Mouse (Mus musculus) A20 (cell line): ENCODE data around the gene Olfr49.

ENCODE experiments used
- DNase-seq: peaks from one replicate; pipeline ENCODE4 v3.0.0-alpha.2; 2011; ENCODE audit warnings: low read depth, low spot score

The Olfr49 gene

DNA sequence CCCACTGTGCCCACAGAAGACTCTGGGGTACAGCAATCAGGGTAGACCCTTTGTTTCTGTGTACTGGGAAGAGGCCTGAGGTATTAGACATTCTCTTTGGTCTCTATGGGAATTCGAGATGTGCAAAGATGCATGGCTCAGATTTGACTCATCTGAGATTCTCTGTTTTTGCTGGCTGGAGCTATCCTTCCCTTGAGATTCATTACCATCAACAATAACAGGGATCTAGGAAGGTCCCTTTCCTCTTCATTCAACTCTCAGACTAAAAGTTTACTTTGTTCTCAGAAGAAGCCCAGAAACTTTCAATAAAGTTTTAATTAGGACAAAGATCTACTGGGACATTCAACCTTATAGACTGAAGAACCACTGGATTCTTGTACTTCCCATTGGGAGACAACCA is at the start of gene Olfr49:
Gene Olfr49 (minus strand): TSS at position 101 of the 400 bp plus-strand sequence.
- DNase-seq = no peak

GRCm38 (mm10) chr14:54333452-54334189 is 48.9 kb upstream of the Olfr49 start:
- DNase-seq = no peak

DNA sequence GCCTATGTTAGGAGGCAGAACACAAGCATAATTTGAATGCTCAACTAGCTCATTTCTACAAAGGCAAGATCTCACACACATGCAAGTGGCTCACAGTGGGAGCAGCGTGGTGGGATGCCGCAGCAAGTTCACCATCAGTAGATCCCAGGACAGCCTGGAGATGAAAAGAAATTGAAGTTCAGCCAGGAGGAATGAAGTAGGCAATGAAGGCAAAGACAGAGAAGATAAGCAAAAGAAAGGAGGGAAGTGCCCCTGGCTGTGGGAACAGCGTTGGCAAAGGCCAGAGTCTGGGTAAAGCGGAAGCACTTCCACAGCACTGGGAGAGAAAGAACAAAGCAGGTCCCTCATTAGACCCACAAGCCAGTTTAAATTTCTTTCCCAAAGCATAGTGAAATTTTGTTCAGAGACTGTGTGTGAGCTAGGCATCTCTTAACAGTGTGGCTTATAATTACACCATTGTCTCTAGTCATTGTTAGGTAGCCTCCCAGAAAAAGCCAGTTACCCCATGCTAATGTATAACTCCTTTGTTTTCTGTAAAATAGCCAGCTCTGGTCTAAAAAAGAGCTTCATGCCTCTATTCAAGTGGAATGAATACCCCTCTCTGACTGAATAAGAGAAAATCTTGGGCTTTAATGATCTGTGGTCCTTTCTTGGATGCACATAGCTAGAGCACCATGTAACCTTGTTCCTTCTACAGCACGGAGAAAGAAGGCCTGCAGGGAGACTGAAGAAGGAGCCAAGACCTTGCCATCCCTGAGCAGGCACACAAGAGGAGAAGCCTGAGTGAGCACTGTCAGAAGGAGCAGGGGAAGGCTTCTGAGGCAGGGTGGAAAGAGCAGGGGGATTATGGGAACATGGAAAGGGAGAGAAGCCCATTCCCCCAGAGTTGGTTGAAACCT is 47.7 kb upstream of the Olfr49 start:
- DNase-seq = no peak

DNA sequence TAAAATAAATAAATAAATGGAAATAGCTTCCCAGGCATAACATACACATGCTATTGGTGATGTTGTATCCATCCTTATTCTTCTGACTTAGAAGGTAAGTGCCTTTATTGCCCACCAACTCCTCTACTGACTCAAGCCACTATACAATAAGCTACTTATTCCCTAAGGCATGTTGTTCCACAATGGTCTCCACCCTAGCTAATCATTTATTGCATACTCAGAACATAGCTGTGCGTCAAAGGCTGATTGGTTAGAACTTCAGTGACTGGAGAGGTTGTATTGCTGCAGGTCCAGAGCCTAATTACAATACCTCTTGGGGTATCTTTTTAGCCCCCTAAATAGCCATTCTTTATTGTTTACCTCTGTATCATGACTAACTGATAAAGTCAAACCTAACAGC is 46.4 kb upstream of the Olfr49 start:
- DNase-seq = no peak

- no peak for DNase-seq
Observed at GRCm38 (mm10) chr14:54329201-54329600, 44.5 kb upstream of the Olfr49 start.

DNA sequence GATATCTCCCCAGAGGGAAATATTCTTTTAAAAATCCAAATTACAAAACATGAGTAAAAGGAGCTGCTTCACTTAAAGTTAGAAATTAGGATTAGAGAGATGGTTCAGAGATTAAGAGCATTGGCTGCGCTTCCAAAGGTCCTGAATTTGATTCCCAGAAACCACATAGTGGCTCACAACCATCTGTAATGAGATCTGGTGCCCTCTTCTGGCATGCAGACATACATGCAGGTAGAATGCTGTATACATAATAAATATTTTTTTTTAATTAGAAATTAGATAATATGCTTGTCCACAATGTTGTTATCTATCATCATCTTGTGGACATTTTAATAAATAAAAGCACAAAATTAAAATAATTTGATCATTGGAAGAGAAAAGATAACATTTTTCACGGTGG is 43.8 kb upstream of the Olfr49 start:
- peak; percentile 39 for DNase-seq

DNA sequence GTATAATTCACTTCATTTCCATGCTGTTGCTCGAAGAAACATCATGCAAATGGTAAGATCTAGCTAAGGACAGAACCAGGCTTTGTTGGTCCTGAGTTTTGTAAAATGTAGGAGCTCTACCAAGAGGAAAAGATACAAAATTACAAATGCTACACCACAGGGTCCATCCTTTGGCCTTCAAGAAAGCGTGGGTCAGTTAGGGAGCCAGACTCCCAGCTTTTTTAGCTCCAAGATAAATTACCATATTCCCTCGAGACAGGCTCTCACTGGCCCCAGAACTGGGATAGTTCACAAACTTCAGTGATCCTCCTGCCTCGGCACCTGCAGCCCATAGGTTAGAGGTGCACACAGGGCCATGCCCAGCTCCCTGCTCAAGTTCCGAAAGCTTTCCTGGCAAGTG is 39.7 kb upstream of the Olfr49 start:
- DNase-seq = no peak

DNA sequence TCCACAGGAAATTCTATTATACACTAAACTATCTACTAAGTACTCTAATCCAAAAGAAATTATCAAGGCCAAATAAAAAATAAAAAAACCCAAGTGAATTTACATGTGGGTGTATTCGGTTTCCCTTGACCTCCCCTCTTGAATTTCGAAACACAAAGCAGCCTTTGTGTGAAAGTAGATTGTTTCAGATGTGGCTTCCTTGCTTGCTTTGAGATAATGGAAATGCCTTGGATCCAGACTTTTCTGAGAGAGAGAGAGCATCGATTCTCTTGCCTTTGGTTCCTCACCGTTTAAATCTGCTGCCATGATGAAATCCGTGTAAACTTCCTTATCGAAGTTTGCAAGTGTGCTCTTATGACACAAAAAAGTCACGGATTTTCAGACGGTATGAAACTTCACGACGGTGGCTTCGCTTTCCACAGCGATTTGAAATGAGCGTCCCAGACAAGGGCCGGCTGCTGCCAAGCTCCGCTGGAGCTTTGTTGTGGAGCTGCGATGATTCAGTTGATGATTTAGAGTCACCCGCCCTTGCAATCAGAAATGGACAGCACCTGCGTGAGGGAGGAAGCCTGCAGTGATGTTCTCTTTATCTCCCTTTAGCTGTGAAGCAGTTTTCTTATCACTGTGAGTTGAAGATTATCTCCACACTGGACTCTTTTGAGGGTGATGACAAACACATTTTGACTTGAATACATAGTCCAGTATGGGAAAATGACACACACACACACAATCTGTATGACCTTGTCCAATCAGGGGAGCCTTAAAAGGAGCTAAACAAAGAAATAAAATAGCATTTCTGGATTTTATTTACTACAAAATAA is 37.0 kb upstream of the Olfr49 start:
- no peak for DNase-seq

- DNase-seq = no peak
Observed at GRCm38 (mm10) chr14:54311763-54312162, 27.0 kb upstream of the Olfr49 start.

- no peak for DNase-seq
Observed at GRCm38 (mm10) chr14:54300676-54301075, 15.9 kb upstream of the Olfr49 start.

- DNase-seq = no peak
Observed at GRCm38 (mm10) chr14:54300136-54300535, 15.4 kb upstream of the Olfr49 start.

DNA sequence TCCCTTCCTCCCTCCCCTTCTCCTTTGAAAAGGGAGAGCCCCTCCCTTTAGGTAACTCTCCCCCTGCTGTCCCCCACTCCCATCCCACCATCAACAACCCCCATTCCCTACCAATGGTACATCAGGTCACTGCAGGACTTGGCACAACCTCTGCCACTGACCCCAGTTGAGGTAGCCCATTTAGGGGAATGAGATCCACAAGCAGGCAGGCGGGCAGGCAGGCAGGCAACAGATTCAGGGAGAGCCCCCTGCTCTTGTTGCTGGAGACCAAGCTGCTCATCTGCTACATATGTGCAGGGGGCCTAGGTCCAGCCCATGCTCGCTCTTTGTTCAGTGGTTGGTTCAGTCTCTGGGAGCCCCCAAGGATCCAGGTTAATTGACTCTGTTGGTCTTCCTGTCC is 8.3 kb downstream of the Olfr49 start:
- no peak for DNase-seq

- DNase-seq = no peak
Observed at GRCm38 (mm10) chr14:54272696-54273095, 12.0 kb downstream of the Olfr49 start.

- DNase-seq = peak; percentile 43
Observed at GRCm38 (mm10) chr14:54271976-54272606, 12.6 kb downstream of the Olfr49 start.

- no peak for DNase-seq
Observed at GRCm38 (mm10) chr14:54270413-54270812, 14.3 kb downstream of the Olfr49 start.

- no peak for DNase-seq
Observed at GRCm38 (mm10) chr14:54269566-54269965, 15.2 kb downstream of the Olfr49 start.

DNA sequence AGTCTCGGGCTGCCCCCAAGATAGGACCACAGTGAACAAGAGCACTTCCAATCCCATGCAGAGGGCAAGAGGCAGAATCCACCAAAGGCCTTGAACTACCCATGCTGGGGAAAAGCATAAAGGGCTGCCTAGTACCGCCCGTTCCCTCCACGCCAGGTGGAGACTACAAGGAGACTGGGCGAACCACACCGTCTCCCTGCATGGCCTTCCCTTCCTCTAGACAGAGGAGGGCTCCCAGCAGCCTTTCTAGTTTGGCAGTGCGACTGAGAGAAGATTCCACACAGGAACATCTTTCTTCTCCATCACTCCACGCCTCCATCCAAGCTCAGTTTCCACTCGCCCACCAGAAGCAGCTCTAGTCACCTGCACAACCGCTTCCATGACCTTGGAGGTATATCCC is 16.8 kb downstream of the Olfr49 start:
- no peak for DNase-seq

- DNase-seq = no peak
Observed at GRCm38 (mm10) chr14:54265951-54266350, 18.8 kb downstream of the Olfr49 start.

- DNase-seq = no peak
Observed at GRCm38 (mm10) chr14:54265093-54265492, 19.6 kb downstream of the Olfr49 start.

DNA sequence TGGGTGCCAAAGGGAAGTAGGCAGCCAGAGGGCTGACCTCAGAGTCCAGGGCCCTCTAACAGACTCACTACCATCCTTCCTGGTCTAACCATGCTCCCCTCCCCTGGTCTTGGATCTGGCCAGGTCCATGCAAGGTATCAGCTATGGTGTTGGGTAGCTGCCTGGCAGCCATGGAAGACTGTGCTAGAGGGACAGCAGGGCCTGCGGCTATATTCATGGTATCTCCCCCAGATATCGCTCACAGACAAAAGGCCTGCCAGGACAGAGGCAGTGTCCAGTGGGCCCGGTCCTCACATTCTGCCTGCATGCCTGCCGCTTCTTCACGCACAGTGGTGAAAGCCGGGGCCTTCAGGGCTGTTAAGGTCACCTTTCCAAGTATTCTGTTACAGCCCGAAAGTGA is 20.5 kb downstream of the Olfr49 start:
- DNase-seq = no peak

GRCm38 (mm10) chr14:54263099-54263498 is 21.6 kb downstream of the Olfr49 start:
- DNase-seq = no peak
